Mouse (Mus musculus): Measurements from ENCODE around the gene AC134908.4. TPM values are rescaled to one million over a fixed set of nuclear protein-coding genes. Genes with fewer than 3 reads are reported as not detected.
"Not testable (repeated sequence)": the region's sequence is repeated elsewhere in the genome, so short reads cannot be mapped to it uniquely, and the experiment has no call there.

The AC134908.4 gene
- total RNA-seq, 2 experiments from 2014 or later: 0.47 to 1.8 TPM

GRCm38 (mm10) chr17:25777948-25778347, 17.5 kb downstream of the AC134908.4 start:
- DNase-seq (ENCODE audit: low spot score in 2 of 2): no peak

GRCm38 (mm10) chr17:25775318-25776062, 20.0 kb downstream of the AC134908.4 start:
- no peak for DNase-seq (ENCODE audit: low spot score in 2 of 2)

- peak; percentile 96 to 99 for DNase-seq (ENCODE audit: low spot score in 2 of 2)
Measured at GRCm38 (mm10) chr17:25773549-25774120, 21.8 kb downstream of the AC134908.4 start, which contains the start of gene Narfl. TSS of gene Narfl (plus strand) at chr17:25773776.

- no peak for DNase-seq (ENCODE audit: low spot score in 2 of 2)
Measured at GRCm38 (mm10) chr17:25769331-25769730, 26.1 kb downstream of the AC134908.4 start.

GRCm38 (mm10) chr17:25765886-25766285, 29.6 kb downstream of the AC134908.4 start:
- DNase-seq (ENCODE audit: low spot score in 2 of 2): no peak

GRCm38 (mm10) chr17:25762591-25762990, 32.9 kb downstream of the AC134908.4 start:
- DNase-seq (ENCODE audit: low spot score in 2 of 2): no peak

GRCm38 (mm10) chr17:25761561-25761970, 33.9 kb downstream of the AC134908.4 start:
- peak in 1 of 2 experiments; percentile 80 for DNase-seq (ENCODE audit: low spot score in 2 of 2)

- DNase-seq (ENCODE audit: low spot score in 2 of 2): no peak
Measured at GRCm38 (mm10) chr17:25760148-25760547, 35.3 kb downstream of the AC134908.4 start.

GRCm38 (mm10) chr17:25757691-25758090, 37.8 kb downstream of the AC134908.4 start:
- DNase-seq (ENCODE audit: low spot score in 2 of 2): no peak

- no peak for DNase-seq (ENCODE audit: low spot score in 2 of 2)
Measured at GRCm38 (mm10) chr17:25756378-25757242, 38.8 kb downstream of the AC134908.4 start.

- no peak for DNase-seq (ENCODE audit: low spot score in 2 of 2)
Measured at GRCm38 (mm10) chr17:25755627-25756377, 39.7 kb downstream of the AC134908.4 start.

GRCm38 (mm10) chr17:25755086-25755485, 40.4 kb downstream of the AC134908.4 start:
- DNase-seq (ENCODE audit: low spot score in 2 of 2): no peak

- no peak for DNase-seq (ENCODE audit: low spot score in 2 of 2)
Measured at GRCm38 (mm10) chr17:25754241-25754640, 41.2 kb downstream of the AC134908.4 start, which contains the start of gene Msln. TSS of gene Msln (minus strand) at chr17:25754378.

GRCm38 (mm10) chr17:25751446-25751845, 44.0 kb downstream of the AC134908.4 start:
- no peak for DNase-seq (ENCODE audit: low spot score in 2 of 2)

- DNase-seq (ENCODE audit: low spot score in 2 of 2): no peak
Measured at GRCm38 (mm10) chr17:25749314-25749713, 46.1 kb downstream of the AC134908.4 start.

GRCm38 (mm10) chr17:25748238-25748637, 47.2 kb downstream of the AC134908.4 start:
- DNase-seq (ENCODE audit: low spot score in 2 of 2): no peak

GRCm38 (mm10) chr17:25744311-25744710, 51.1 kb downstream of the AC134908.4 start:
- no peak for DNase-seq (ENCODE audit: low spot score in 2 of 2)

- DNase-seq (ENCODE audit: low spot score in 2 of 2): no peak
Measured at GRCm38 (mm10) chr17:25743831-25744230, 51.6 kb downstream of the AC134908.4 start.

- not testable (repeated sequence) for DNase-seq (ENCODE audit: low spot score in 2 of 2)
Measured at GRCm38 (mm10) chr17:25741471-25741870, 54.0 kb downstream of the AC134908.4 start.

Data from layer of hippocampus, adult 18-20 months (tissue).